Mouse (Mus musculus): ENCODE data around the gene Slfn9. TPM values are rescaled to one million over a fixed set of nuclear protein-coding genes. Genes with fewer than 3 reads are reported as not detected.
"Not testable (repeated sequence)": the region's sequence is repeated elsewhere in the genome, so short reads cannot be mapped to it uniquely, and the experiment has no call there.

Gene Slfn9
- polyA plus RNA-seq, 2 experiments = 3.8 to 5.6 TPM

DNA sequence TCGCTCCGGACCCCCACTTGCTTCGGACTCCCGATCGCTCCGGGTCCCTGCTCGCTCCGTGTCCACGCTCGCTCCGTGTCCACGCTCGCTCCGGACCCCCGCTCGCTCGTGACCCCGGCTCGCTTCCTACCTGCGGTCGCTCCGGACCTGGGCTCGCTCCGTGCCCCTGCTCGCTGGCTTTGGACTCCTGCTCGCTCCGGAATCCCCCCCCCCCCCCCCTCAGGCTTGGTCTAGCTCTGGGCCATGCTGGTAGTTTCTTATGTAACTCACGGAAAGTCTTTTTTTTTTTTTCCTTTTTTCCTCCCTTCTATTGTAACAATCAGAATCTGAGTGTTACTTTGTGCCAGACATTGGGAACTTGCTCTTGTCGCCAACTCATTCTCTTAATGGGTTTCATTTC is 58.4 kb downstream of the Slfn9 start:
- no peak for DNase-seq (ENCODE audit: low read depth in 3 of 3, low spot score in 3 of 3)
- H3K9ac ChIP-seq (replicated peaks) = no peak overlapping the region
- 1% methylated on average over 26 of the region's 29 CpGs for WGBS (ENCODE audit: insufficient replicate concordance)

DNA sequence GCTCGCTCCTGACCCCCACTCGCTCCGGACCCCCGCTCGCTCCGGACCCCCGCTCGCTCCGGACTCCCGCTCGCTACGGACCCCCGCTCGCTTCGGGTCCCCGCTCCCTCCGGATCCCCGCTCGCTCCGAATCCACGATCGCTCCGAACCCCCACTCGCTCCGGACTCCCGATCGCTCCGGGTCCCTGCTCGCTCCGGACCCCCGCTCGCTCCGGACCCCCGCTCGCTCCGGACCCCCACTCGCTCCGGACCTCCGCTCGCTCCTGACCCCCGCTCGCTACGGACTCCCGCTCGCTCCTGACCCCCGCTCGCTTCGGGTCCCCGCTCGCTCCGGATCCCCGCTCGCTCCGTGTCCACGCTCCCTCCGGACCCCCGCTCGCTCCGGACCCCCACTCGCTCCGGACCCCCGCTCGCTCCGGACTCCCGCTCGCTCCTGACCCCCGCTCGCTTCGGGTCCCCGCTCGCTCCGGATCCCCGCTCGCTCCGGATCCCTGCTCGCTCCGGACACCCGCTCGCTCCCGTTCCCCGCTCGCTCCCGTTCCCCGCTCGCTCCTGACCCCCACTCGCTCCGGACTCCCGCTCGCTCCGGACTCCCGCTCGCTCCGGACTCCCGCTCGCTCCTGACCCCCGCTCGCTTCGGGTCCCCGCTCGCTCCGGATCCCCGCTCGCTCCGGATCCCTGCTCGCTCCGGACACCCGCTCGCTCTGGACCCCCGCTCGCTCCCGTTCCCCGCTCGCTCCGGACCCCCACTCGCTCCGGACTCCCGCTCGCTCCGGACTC is 59.8 kb downstream of the Slfn9 start:
- H3K9ac ChIP-seq (replicated peaks) = not testable (repeated sequence)
- H3K4me2 ChIP-seq (ENCODE audit: low read depth) = peak overlapping the region; percentile 52

More for the DNA sequence above, 58.4 kb downstream of the Slfn9 start:
- H3K36me3 ChIP-seq (replicated peaks; ENCODE audit: control insufficient read depth, insufficient read depth, low read depth) = no peaks in the 10 kb centered on the region
- peak overlapping the region in 1 of 2 experiments; percentile 26; a peak in 2 of 4 replicates for H3K4me3 ChIP-seq (ENCODE audit: insufficient read depth in 1 of 2, low read depth in 2 of 2, low read length in 2 of 2)
- H3K27me3 ChIP-seq (ENCODE audit: control insufficient read depth, insufficient read depth, low read length) = peaks cover 67% of the 10 kb centered on the region
- H3K9me3 ChIP-seq (ENCODE audit: control insufficient read depth, low read length) = no peaks in the 10 kb centered on the region
- no peak overlapping the region for H3K27ac ChIP-seq
- ATAC-seq (ENCODE audit: insufficient read depth) = no peak
- H3K4me2 ChIP-seq (ENCODE audit: low read depth) = peak overlapping the region; percentile 52
- H3K4me1 ChIP-seq (replicated peaks; ENCODE audit: control insufficient read depth in 2 of 2, insufficient read depth in 2 of 2, low read length in 1 of 2) = no peaks in the 10 kb centered on the region
- TF ChIP-seq EP300 (IDR thresholded peaks at IDR 0.05; ENCODE audit: low read depth) = no peak
- TF ChIP-seq CTCF (IDR thresholded peaks at IDR 0.05; ENCODE audit: low read depth) = no peak

DNA sequence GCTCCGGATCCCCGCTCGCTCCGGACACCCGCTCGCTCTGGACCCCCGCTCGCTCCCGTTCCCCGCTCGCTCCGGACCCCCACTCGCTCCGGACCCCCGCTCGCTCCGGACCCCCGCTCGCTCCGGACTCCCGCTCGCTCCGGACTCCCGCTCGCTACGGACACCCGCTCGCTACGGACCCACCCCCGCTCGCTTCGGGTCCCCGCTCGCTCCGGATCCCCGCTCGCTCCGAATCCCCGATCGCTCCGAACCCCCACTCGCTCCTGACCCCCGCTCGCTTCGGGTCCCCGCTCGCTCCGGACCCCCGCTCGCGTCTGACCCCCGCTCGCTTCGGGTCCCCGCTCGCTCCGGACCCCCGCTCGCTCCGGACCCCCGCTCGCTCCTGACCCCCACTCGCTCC is 60.5 kb downstream of the Slfn9 start:
- DNase-seq (ENCODE audit: low read depth in 3 of 3, low spot score in 3 of 3); H3K4me1 ChIP-seq (replicated peaks; ENCODE audit: control insufficient read depth in 2 of 2, insufficient read depth in 2 of 2, low read length in 1 of 2); H3K9me3 ChIP-seq (ENCODE audit: control insufficient read depth, low read length); H3K36me3 ChIP-seq (replicated peaks; ENCODE audit: control insufficient read depth, insufficient read depth, low read depth); H3K27ac ChIP-seq; ATAC-seq (ENCODE audit: insufficient read depth); H3K9ac ChIP-seq (replicated peaks): not testable (repeated sequence)
- Histone ChIP-seq H3K4me2 (ENCODE audit: low read depth) (peak overlapping the region; percentile 52), H3K4me3 (ENCODE audit: insufficient read depth in 1 of 2, low read depth in 2 of 2, low read length in 2 of 2) (peak overlapping the region in 1 of 2 experiments; percentile 40; a peak in 2 of 4 replicates), H3K27me3 (ENCODE audit: control insufficient read depth, insufficient read depth, low read length) (peaks cover 71% of the 10 kb centered on the region)
- 3% methylated on average over 61 of the region's 63 CpGs for WGBS (ENCODE audit: insufficient replicate concordance)

More for the DNA sequence above, 59.8 kb downstream of the Slfn9 start:
- Histone ChIP-seq H3K27me3 (ENCODE audit: control insufficient read depth, insufficient read depth, low read length) (peaks cover 72% of the 10 kb centered on the region), H3K4me3 (ENCODE audit: insufficient read depth in 1 of 2, low read depth in 2 of 2, low read length in 2 of 2) (peak overlapping the region in 1 of 2 experiments; percentile 40; a peak in 3 of 4 replicates)
- not testable (repeated sequence) for H3K27ac ChIP-seq; ATAC-seq (ENCODE audit: insufficient read depth); H3K4me1 ChIP-seq (replicated peaks; ENCODE audit: control insufficient read depth in 2 of 2, insufficient read depth in 2 of 2, low read length in 1 of 2); DNase-seq (ENCODE audit: low read depth in 3 of 3, low spot score in 3 of 3); H3K36me3 ChIP-seq (replicated peaks; ENCODE audit: control insufficient read depth, insufficient read depth, low read depth); H3K9me3 ChIP-seq (ENCODE audit: control insufficient read depth, low read length)
- under 1% methylated on average over 115 of the region's 119 CpGs for WGBS (ENCODE audit: insufficient replicate concordance)

DNA sequence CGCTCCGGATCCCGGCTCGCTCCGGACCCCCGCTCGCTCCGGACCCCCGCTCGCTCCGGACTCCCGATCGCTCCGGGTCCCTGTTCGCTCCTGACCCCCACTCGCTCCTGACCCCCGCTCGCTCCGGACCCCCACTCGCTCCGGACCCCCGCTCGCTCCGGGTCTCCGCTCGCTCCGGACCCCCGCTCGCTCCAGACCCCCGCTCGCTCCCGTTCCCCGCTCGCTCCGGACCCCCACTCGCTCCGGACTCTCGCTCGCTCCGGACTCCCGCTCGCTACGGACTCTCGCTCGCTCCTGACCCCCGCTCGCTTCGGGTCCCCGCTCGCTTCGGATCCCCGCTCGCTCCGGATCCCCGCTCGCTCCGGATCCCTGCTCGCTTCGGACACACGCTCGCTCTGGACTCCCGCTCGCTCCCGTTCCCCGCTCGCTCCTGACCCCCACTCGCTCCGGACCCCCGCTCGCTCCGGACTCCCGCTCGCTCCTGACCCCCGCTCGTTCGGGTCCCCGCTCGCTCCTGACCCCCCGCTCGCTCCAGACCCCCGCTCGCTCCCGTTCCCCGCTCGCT is 61.2 kb downstream of the Slfn9 start:
- not testable (repeated sequence) for H3K9ac ChIP-seq (replicated peaks)
- H3K27me3 ChIP-seq (ENCODE audit: control insufficient read depth, insufficient read depth, low read length) = peaks cover 64% of the 10 kb centered on the region
- WGBS (ENCODE audit: insufficient replicate concordance) = 2% methylated on average over 80 of the region's 85 CpGs

DNA sequence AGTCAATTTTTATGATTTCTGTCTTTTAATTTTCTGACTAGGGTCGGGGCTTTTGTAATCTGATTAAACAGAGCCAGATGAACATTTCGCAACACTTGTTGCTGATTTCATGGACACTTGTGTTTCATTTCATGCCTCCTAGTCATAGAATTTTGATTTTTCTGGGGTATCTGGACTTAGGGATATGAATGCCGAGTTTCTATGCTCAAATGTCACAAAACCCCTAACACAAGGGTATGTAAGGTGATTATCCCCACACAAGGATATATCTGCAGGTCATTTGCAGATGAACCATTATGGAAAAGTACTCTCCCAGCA is 62.0 kb downstream of the Slfn9 start:
- Histone ChIP-seq H3K36me3 (replicated peaks; ENCODE audit: control insufficient read depth, insufficient read depth, low read depth) (no peaks in the 10 kb centered on the region), H3K4me1 (replicated peaks; ENCODE audit: control insufficient read depth in 2 of 2, insufficient read depth in 2 of 2, low read length in 1 of 2) (no peaks in the 10 kb centered on the region), H3K9me3 (ENCODE audit: control insufficient read depth, low read length) (no peaks in the 10 kb centered on the region), H3K27ac (no peak overlapping the region), H3K4me3 (ENCODE audit: insufficient read depth in 1 of 2, low read depth in 2 of 2, low read length in 2 of 2) (no peak overlapping the region), H3K9ac (replicated peaks) (no peak overlapping the region), H3K27me3 (ENCODE audit: control insufficient read depth, insufficient read depth, low read length) (peaks cover 63% of the 10 kb centered on the region), H3K4me2 (ENCODE audit: low read depth) (no peak overlapping the region)
- WGBS (ENCODE audit: insufficient replicate concordance) = 31% methylated on average over 3 of the region's 3 CpGs
- no peak for DNase-seq (ENCODE audit: low read depth in 3 of 3, low spot score in 3 of 3)
- TF ChIP-seq CTCF (IDR thresholded peaks at IDR 0.05; ENCODE audit: low read depth) (no peak), EP300 (IDR thresholded peaks at IDR 0.05; ENCODE audit: low read depth) (no peak)
- no peak for ATAC-seq (ENCODE audit: insufficient read depth)

More for the DNA sequence above, 61.2 kb downstream of the Slfn9 start:
- not testable (repeated sequence) for H3K9me3 ChIP-seq (ENCODE audit: control insufficient read depth, low read length); DNase-seq (ENCODE audit: low read depth in 3 of 3, low spot score in 3 of 3); H3K27ac ChIP-seq; H3K4me1 ChIP-seq (replicated peaks; ENCODE audit: control insufficient read depth in 2 of 2, insufficient read depth in 2 of 2, low read length in 1 of 2); H3K36me3 ChIP-seq (replicated peaks; ENCODE audit: control insufficient read depth, insufficient read depth, low read depth); ATAC-seq (ENCODE audit: insufficient read depth)
- 0 out of 2 replicates have a peak overlapping the region, but pooled peaks have one; percentile 6 for H3K4me2 ChIP-seq (ENCODE audit: low read depth)
- H3K4me3 ChIP-seq (ENCODE audit: insufficient read depth in 1 of 2, low read depth in 2 of 2, low read length in 2 of 2) = peak overlapping the region in 1 of 2 experiments; percentile 6; a peak in 1 of 4 replicates
